Mouse (Mus musculus): ENCODE results near the gene Gm10160.

GRCm38 (mm10) chr7:81842998-81843397, 12.6 kb downstream of the Gm10160 start:
- TF ChIP-seq CTCF (conservative IDR thresholded peaks at IDR 0.05; ENCODE audit: low read length) = no peak
- no peak for TF ChIP-seq NANOG (IDR thresholded peaks at IDR 0.05; ENCODE audit: borderline replicate concordance, low read length)
